12 mouse cellular contexts compared by ENCODE assay signal in genomic region chr4:137869667-137870274, GRCm38 (mm10). TPM values are rescaled to one million over a fixed set of nuclear protein-coding genes. Genes with fewer than 3 reads are reported as not detected.
DNase-seq lines count a peak whose midpoint lies in the region; ATAC-seq lines count a peak whose summit lies in the region.
"Had no signal": no experiment of that assay in that cellular context is flagged by ENCODE, and none has a peak within 500 bp of the region (broad histone marks: within the 10 kb centered on the region; RNA-seq: fewer than 3 reads in every experiment).

No protein-coding gene starts in this region.

- DNase-seq in adrenal gland, postnatal 10 days, result peak; percentile 41
- no peak for DNase-seq in adrenal gland, postnatal 25 days
- no peak for DNase-seq in hindbrain, embryonic 14.5 days (ENCODE audit: low spot score)
- peak; percentile 83 for DNase-seq in embryonic facial prominence, embryonic 14.5 days (ENCODE audit: low spot score)
- DNase-seq in B cell, adult 2 months, result no peak
- no peak for DNase-seq in kidney, adult 18-20 months
- DNase-seq: gastrocnemius, postnatal 25 days; kidney, adult 11 months; thymus, postnatal 25 days had no signal

- no peak overlapping the region for H3K27ac ChIP-seq in hindbrain, embryonic 13.5 days
- no peak overlapping the region for H3K27ac ChIP-seq in hindbrain, embryonic 14.5 days
- peak overlapping the region; percentile 8; the same call in 1 of the 2 replicates for H3K27ac ChIP-seq in embryonic facial prominence, embryonic 14.5 days (replicated peaks; ENCODE audit: low read depth, low read length)
- H3K27ac ChIP-seq in limb, embryonic 12.5 days, result peak overlapping the region; percentile 50; the same call in 1 of the 2 replicates

- no peak for ATAC-seq in hindbrain, embryonic 13.5 days (ENCODE audit: low FRiP score)
- ATAC-seq in hindbrain, embryonic 14.5 days (ENCODE audit: low FRiP score), result no peak
- ATAC-seq in embryonic facial prominence, embryonic 14.5 days (ENCODE audit: low read depth), result peak; percentile 58
- no peak for ATAC-seq in limb, embryonic 12.5 days (ENCODE audit: insufficient number of reproducible peaks, insufficient read depth, low FRiP score, low TSS enrichment, low read depth)
- ATAC-seq: midbrain, embryonic 16.5 days had no signal

- H3K4me3 ChIP-seq in hindbrain, embryonic 13.5 days, result no peak overlapping the region
- no peak overlapping the region for H3K4me3 ChIP-seq in hindbrain, embryonic 14.5 days (replicated peaks; ENCODE audit: low read length)
- no peak overlapping the region for H3K4me3 ChIP-seq in embryonic facial prominence, embryonic 14.5 days (ENCODE audit: low read depth, low read length)
- no peak overlapping the region for H3K4me3 ChIP-seq in limb, embryonic 12.5 days (replicated peaks)

- H3K9ac ChIP-seq in hindbrain, embryonic 13.5 days, result peak overlapping the region; percentile 29; the same call in 1 of the 2 replicates
- H3K9ac ChIP-seq in hindbrain, embryonic 14.5 days, result no peak overlapping the region
- H3K9ac ChIP-seq in embryonic facial prominence, embryonic 14.5 days (ENCODE audit: low read depth, low read length), result no peak overlapping the region
- H3K9ac ChIP-seq in limb, embryonic 12.5 days (replicated peaks), result no peak overlapping the region; the same call in 1 of the 2 replicates

- H3K9me3 ChIP-seq in hindbrain, embryonic 13.5 days, result no peaks in the 10 kb centered on the region
- no peaks in the 10 kb centered on the region for H3K9me3 ChIP-seq in hindbrain, embryonic 14.5 days (ENCODE audit: control insufficient read depth, low read length)
- H3K9me3 ChIP-seq in embryonic facial prominence, embryonic 14.5 days (ENCODE audit: control insufficient read depth, low read length), result no peaks in the 10 kb centered on the region
- H3K9me3 ChIP-seq in limb, embryonic 12.5 days, result no peaks in the 10 kb centered on the region

- WGBS in hindbrain, embryonic 13.5 days, result 47% methylated on average over 16 of the region's 16 CpGs
- WGBS in hindbrain, embryonic 14.5 days, result 41% methylated on average over 16 of the region's 16 CpGs
- WGBS in embryonic facial prominence, embryonic 14.5 days, result 23% methylated on average over 16 of the region's 16 CpGs
- 26% methylated on average over 16 of the region's 16 CpGs for WGBS in limb, embryonic 12.5 days

- H3K4me1 ChIP-seq in hindbrain, embryonic 13.5 days (replicated peaks), result peaks cover 64% of the 10 kb centered on the region
- H3K4me1 ChIP-seq in hindbrain, embryonic 14.5 days (replicated peaks; ENCODE audit: control insufficient read depth, insufficient read depth, low read length), result peaks cover 30% of the 10 kb centered on the region
- peaks cover 58% of the 10 kb centered on the region for H3K4me1 ChIP-seq in embryonic facial prominence, embryonic 14.5 days (ENCODE audit: control insufficient read depth, insufficient read depth, low read length)
- peaks cover 58% of the 10 kb centered on the region for H3K4me1 ChIP-seq in limb, embryonic 12.5 days (replicated peaks)

- no peaks in the 10 kb centered on the region for H3K27me3 ChIP-seq in hindbrain, embryonic 13.5 days
- H3K27me3 ChIP-seq in hindbrain, embryonic 14.5 days (ENCODE audit: control insufficient read depth, insufficient read depth, low read length), result no peaks in the 10 kb centered on the region
- no peaks in the 10 kb centered on the region for H3K27me3 ChIP-seq in embryonic facial prominence, embryonic 14.5 days (replicated peaks; ENCODE audit: control insufficient read depth, insufficient read depth, low read length)
- no peaks in the 10 kb centered on the region for H3K27me3 ChIP-seq in limb, embryonic 12.5 days

- no peaks in the 10 kb centered on the region for H3K36me3 ChIP-seq in hindbrain, embryonic 13.5 days
- H3K36me3 ChIP-seq in hindbrain, embryonic 14.5 days (replicated peaks; ENCODE audit: control insufficient read depth, insufficient read depth), result no peaks in the 10 kb centered on the region
- no peaks in the 10 kb centered on the region for H3K36me3 ChIP-seq in embryonic facial prominence, embryonic 14.5 days (ENCODE audit: control insufficient read depth, insufficient read depth, low read length)
- no peaks in the 10 kb centered on the region for H3K36me3 ChIP-seq in limb, embryonic 12.5 days

- no peak overlapping the region for H3K4me2 ChIP-seq in hindbrain, embryonic 13.5 days
- H3K4me2 ChIP-seq in hindbrain, embryonic 14.5 days (replicated peaks), result no peak overlapping the region
- H3K4me2 ChIP-seq in embryonic facial prominence, embryonic 14.5 days (ENCODE audit: low read depth, low read length), result no peak overlapping the region
- H3K4me2 ChIP-seq in limb, embryonic 12.5 days, result 0 out of 2 replicates have a peak overlapping the region, but pooled peaks have one; percentile 1

RNA-seq across cellular contexts. Expression of gene Ece1, which starts 7.7 kb away (rescaled TPM):
- total RNA-seq in adrenal gland, postnatal 10 days (2021), result 100 to 1,000 TPM; 183 to 188 TPM
- total RNA-seq in adrenal gland, postnatal 25 days (2021), result 264 and 285 TPM in 2 replicates
- polyA plus RNA-seq in hindbrain, embryonic 13.5 days (2015; fragmentation: Nextera tagmentation; extraction: Ambion mirVana), result 20.2 and 22.8 TPM in 2 replicates
- 22.6 and 25.0 TPM in 2 replicates for polyA plus RNA-seq in hindbrain, embryonic 14.5 days (2014; fragmentation: Nextera tagmentation; extraction: Ambion mirVana)
- polyA plus RNA-seq in embryonic facial prominence, embryonic 14.5 days (2014; fragmentation: Nextera tagmentation; extraction: Ambion mirVana), result 57.8 and 62.1 TPM in 2 replicates
- 23.9 and 24.5 TPM in 2 replicates for polyA plus RNA-seq in limb, embryonic 12.5 days (2016; fragmentation: Nextera tagmentation; extraction: Ambion mirVana)

Comparison
In these comparisons a context has a peak if more than half of its experiments do, and no peak if none do; other contexts are left out.
1. DNase-seq: peak in adrenal gland, postnatal 10 days (single experiment) and embryonic facial prominence, embryonic 14.5 days (single experiment); none in adrenal gland, postnatal 25 days (single experiment), hindbrain, embryonic 14.5 days (single experiment), B cell, adult 2 months (0 of 2) and kidney, adult 18-20 months (single experiment).
2. H3K27ac ChIP-seq: peak in embryonic facial prominence, embryonic 14.5 days (single experiment) and limb, embryonic 12.5 days (single experiment); none in hindbrain, embryonic 13.5 days (single experiment) and hindbrain, embryonic 14.5 days (single experiment).